Mouse (Mus musculus): ENCODE results near the gene Catip.

- TF ChIP-seq EP300 (IDR thresholded peaks at IDR 0.05; ENCODE audit: low read depth): no peak
- TF ChIP-seq CTCF (IDR thresholded peaks at IDR 0.05; ENCODE audit: low read depth): no peak
These were observed 8.3 kb upstream of the Catip start for GRCm38 (mm10) chr1:74353453-74354229.
